Mouse (Mus musculus): ENCODE measurements around the gene Rnase9.

DNA sequence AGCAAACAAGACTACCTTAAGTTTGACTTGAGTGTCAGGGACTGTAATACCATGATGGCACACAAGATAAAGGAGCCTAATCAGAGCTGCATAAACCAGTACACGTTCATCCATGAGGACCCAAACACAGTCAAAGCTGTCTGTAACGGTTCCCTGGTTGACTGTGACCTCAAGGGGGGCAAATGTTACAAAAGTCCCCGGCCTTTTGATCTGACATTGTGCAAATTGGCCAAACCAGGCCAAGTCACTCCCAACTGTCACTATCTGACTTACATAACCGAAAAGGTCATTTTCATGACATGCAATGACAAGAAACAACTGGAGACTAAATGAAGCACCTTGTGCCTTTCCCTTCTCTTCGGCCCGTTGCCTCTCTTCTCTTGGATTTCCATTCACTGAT, 32.1 kb downstream of the Rnase9 start:
- TF ChIP-seq POLR2A (IDR thresholded peaks at IDR 0.05; ENCODE audit: borderline replicate concordance, control insufficient read depth, low read depth, low read length) (no peak), CTCF (IDR thresholded peaks at IDR 0.05; ENCODE audit: control insufficient read depth, insufficient read depth, low read length) (no peak)

All from bone marrow, adult 2 months (tissue).